Comparison of ENCODE assay signal across 15 mouse cellular contexts in the genomic region with DNA sequence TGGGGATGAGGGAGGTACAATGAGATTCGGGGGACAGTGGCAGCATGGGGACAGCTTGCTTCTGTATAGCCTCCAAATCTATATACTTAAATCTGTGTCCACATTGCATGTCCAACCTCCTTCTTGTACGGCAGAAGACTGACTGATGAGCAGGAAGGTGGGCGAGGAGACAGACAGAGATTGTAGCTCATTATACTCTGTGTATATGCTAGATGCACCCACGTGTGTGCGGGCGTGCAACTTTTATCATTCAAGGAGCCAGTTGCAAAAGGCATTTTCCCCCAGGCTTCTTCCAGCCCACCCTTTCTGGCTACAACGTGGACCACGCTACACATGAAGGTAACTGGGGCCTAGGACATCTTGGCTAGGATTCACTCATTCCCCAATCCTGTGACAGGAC.
DNase-seq lines count a peak whose midpoint lies in the region; ATAC-seq lines count a peak whose summit lies in the region.
"Had no signal": no experiment of that assay in that cellular context is flagged by ENCODE, and none has a peak within 500 bp of the region (broad histone marks: within the 10 kb centered on the region; RNA-seq: fewer than 3 reads in every experiment).

No protein-coding gene starts in this region.

- 0 out of 2 replicates have a peak overlapping the region, but pooled peaks have one; percentile 19 for H3K9ac ChIP-seq in heart, embryonic 11.5 days (ENCODE audit: low read depth, low read length)
- no peak overlapping the region for H3K9ac ChIP-seq in midbrain, embryonic 16.5 days (ENCODE audit: low read depth, low read length)
- H3K9ac ChIP-seq in liver, embryonic 12.5 days = peak overlapping the region; percentile 70
- no peak overlapping the region for H3K9ac ChIP-seq in forebrain, embryonic 13.5 days
- H3K9ac ChIP-seq: lung, embryonic 14.5 days had no signal

- peaks cover 51% of the 10 kb centered on the region for H3K4me1 ChIP-seq in heart, embryonic 11.5 days (ENCODE audit: control insufficient read depth, insufficient read depth, low read length)
- peaks cover 31% of the 10 kb centered on the region for H3K4me1 ChIP-seq in midbrain, embryonic 10.5 days
- H3K4me1 ChIP-seq in midbrain, embryonic 16.5 days (ENCODE audit: control insufficient read depth, insufficient read depth, low read length) = peaks cover 12% of the 10 kb centered on the region
- peaks cover 98% of the 10 kb centered on the region for H3K4me1 ChIP-seq in liver, embryonic 12.5 days
- H3K4me1 ChIP-seq in forebrain, embryonic 13.5 days = peaks cover 14% of the 10 kb centered on the region; the same call in 1 of the 2 replicates

- no peaks in the 10 kb centered on the region for H3K9me3 ChIP-seq in heart, embryonic 11.5 days (replicated peaks; ENCODE audit: control insufficient read depth, low read length)
- no peaks in the 10 kb centered on the region for H3K9me3 ChIP-seq in midbrain, embryonic 10.5 days (replicated peaks)
- no peaks in the 10 kb centered on the region for H3K9me3 ChIP-seq in midbrain, embryonic 16.5 days (replicated peaks; ENCODE audit: control insufficient read depth, low read length, poor library complexity, severe bottlenecking)
- no peaks in the 10 kb centered on the region for H3K9me3 ChIP-seq in liver, embryonic 12.5 days (replicated peaks)
- H3K9me3 ChIP-seq in forebrain, embryonic 13.5 days (replicated peaks) = no peaks in the 10 kb centered on the region

- no peak for ATAC-seq in heart, embryonic 11.5 days (replicated peaks; ENCODE audit: insufficient number of reproducible peaks, low FRiP score, low TSS enrichment)
- no peak for ATAC-seq in midbrain, embryonic 16.5 days
- no peak for ATAC-seq in liver, embryonic 12.5 days
- no peak for ATAC-seq in forebrain, embryonic 13.5 days
- ATAC-seq: activated CD4-positive, CD25-positive, alpha-beta regulatory T cell, adult 4 months had no signal

- H3K4me3 ChIP-seq in heart, embryonic 11.5 days (ENCODE audit: low read depth, low read length) = no peak overlapping the region
- H3K4me3 ChIP-seq in midbrain, embryonic 10.5 days = no peak overlapping the region
- H3K4me3 ChIP-seq in midbrain, embryonic 16.5 days (ENCODE audit: low read depth, low read length) = no peak overlapping the region
- H3K4me3 ChIP-seq in liver, embryonic 12.5 days = peak overlapping the region; percentile 49
- no peak overlapping the region for H3K4me3 ChIP-seq in forebrain, embryonic 13.5 days

- H3K36me3 ChIP-seq in heart, embryonic 11.5 days (ENCODE audit: control insufficient read depth, insufficient read depth, low read length) = no peaks in the 10 kb centered on the region
- no peaks in the 10 kb centered on the region for H3K36me3 ChIP-seq in midbrain, embryonic 10.5 days
- H3K36me3 ChIP-seq in midbrain, embryonic 16.5 days (ENCODE audit: control insufficient read depth, insufficient read depth, low read length) = no peaks in the 10 kb centered on the region
- H3K36me3 ChIP-seq in liver, embryonic 12.5 days = peaks cover 8% of the 10 kb centered on the region
- 0 out of 2 replicates have a peak, but pooled peaks cover 8% of the 10 kb centered on the region for H3K36me3 ChIP-seq in forebrain, embryonic 13.5 days (ENCODE audit: poor library complexity, severe bottlenecking)

- no peak overlapping the region for H3K4me2 ChIP-seq in heart, embryonic 11.5 days
- H3K4me2 ChIP-seq in midbrain, embryonic 16.5 days (ENCODE audit: low read length) = no peak overlapping the region
- H3K4me2 ChIP-seq in liver, embryonic 12.5 days = peak overlapping the region; percentile 71
- H3K4me2 ChIP-seq in forebrain, embryonic 13.5 days = no peak overlapping the region

- 88% methylated on average over 8 of the region's 8 CpGs for WGBS in heart, embryonic 11.5 days (ENCODE audit: insufficient replicate concordance)
- WGBS in midbrain, embryonic 10.5 days = 93% methylated on average over 8 of the region's 8 CpGs
- 94% methylated on average over 8 of the region's 8 CpGs for whole genome bisulfite sequencing in midbrain, embryonic 16.5 days
- 73% methylated on average over 8 of the region's 8 CpGs for WGBS in liver, embryonic 12.5 days (ENCODE audit: insufficient replicate concordance)
- 93% methylated on average over 8 of the region's 8 CpGs for WGBS in forebrain, embryonic 13.5 days

- DNase-seq in heart, adult 9 months (ENCODE audit: low spot score in 2 of 2) = no peak
- DNase-seq in midbrain, embryonic 10.5 days (ENCODE audit: low spot score) = no peak
- peak; percentile 76 for DNase-seq in telencephalon, adult 2 months (ENCODE audit: low read depth, low spot score)
- no peak for DNase-seq in spleen, postnatal 36 days (ENCODE audit: low spot score in 2 of 2)
- DNase-seq: cerebellum, adult 8-10 months; embryo, embryonic 11 days; gastrocnemius, postnatal 10 days; layer of hippocampus, postnatal 36 days; lung, embryonic 14.5 days had no signal

- H3K27me3 ChIP-seq in heart, embryonic 11.5 days (ENCODE audit: control insufficient read depth, insufficient read depth, low read length) = no peaks in the 10 kb centered on the region
- H3K27me3 ChIP-seq in midbrain, embryonic 10.5 days (ENCODE audit: low read depth, poor library complexity, severe bottlenecking) = no peaks in the 10 kb centered on the region
- no peaks in the 10 kb centered on the region for H3K27me3 ChIP-seq in midbrain, embryonic 16.5 days (ENCODE audit: control insufficient read depth, insufficient read depth, low read depth, low read length)
- no peaks in the 10 kb centered on the region for H3K27me3 ChIP-seq in liver, embryonic 12.5 days (replicated peaks)
- H3K27me3 ChIP-seq in forebrain, embryonic 13.5 days = no peaks in the 10 kb centered on the region

- peak overlapping the region; percentile 58 for H3K27ac ChIP-seq in heart, embryonic 11.5 days (ENCODE audit: low read depth, low read length)
- peak overlapping the region; percentile 67; the same call in 1 of the 2 replicates for H3K27ac ChIP-seq in midbrain, embryonic 10.5 days (replicated peaks)
- no peak overlapping the region for H3K27ac ChIP-seq in midbrain, embryonic 16.5 days (ENCODE audit: low read length)
- peak overlapping the region; percentile 96 for H3K27ac ChIP-seq in liver, embryonic 12.5 days
- no peak overlapping the region for H3K27ac ChIP-seq in forebrain, embryonic 13.5 days
- H3K27ac ChIP-seq: kidney, postnatal 0 days had no signal

Comparison
In these comparisons a context has a peak if more than half of its experiments do, and no peak if none do; other contexts are left out.
1. H3K27ac ChIP-seq: peak in heart, embryonic 11.5 days (single experiment), midbrain, embryonic 10.5 days (single experiment) and liver, embryonic 12.5 days (single experiment); none in midbrain, embryonic 16.5 days (single experiment) and forebrain, embryonic 13.5 days (single experiment).
2. H3K9ac ChIP-seq: peak in heart, embryonic 11.5 days (single experiment) and liver, embryonic 12.5 days (single experiment); none in midbrain, embryonic 16.5 days (single experiment) and forebrain, embryonic 13.5 days (single experiment).